Mouse (Mus musculus) testis, adult 2 months (tissue): ENCODE data around the gene Olfml1. TPM values are rescaled to one million over a fixed set of nuclear protein-coding genes. Genes with fewer than 3 reads are reported as not detected.

ENCODE experiments used
- H3K27ac ChIP-seq: fragments of 200-500 bp; 2 replicates; pipeline ENCODE4 v1.5.1; 2012; ENCODE audit warnings: low read depth, low read length; ENCODE audit not compliant: control insufficient read depth, insufficient read depth
- H3K27me3 ChIP-seq: fragments of 200-500 bp; 2 replicates; pipeline ENCODE4 v1.6.1; 2012; ENCODE audit warnings: mild to moderate bottlenecking, low read length, moderate library complexity; ENCODE audit not compliant: control insufficient read depth, insufficient read depth
- H3K36me3 ChIP-seq: fragments of 200-500 bp; 2 replicates; pipeline ENCODE4 v1.6.1; 2012; ENCODE audit warnings: mild to moderate bottlenecking, low read length; ENCODE audit not compliant: control insufficient read depth, insufficient read depth
- H3K4me1 ChIP-seq: fragments of 200-500 bp; 2 replicates; pipeline ENCODE4 v1.6.1; 2012; ENCODE audit warnings: low read length; ENCODE audit not compliant: control insufficient read depth, insufficient read depth
- H3K4me3 ChIP-seq: fragments of 200-500 bp; 2 replicates; pipeline ENCODE4 v1.5.1; 2012; ENCODE audit warnings: low read depth, mild to moderate bottlenecking, low read length, moderate library complexity, mixed read lengths; ENCODE audit not compliant: control insufficient read depth
- CTCF ChIP-seq: fragments of 200-500 bp; IDR thresholded peaks from 2 replicates; pipeline ENCODE4 v1.5.1; 2012; ENCODE audit warnings: low read depth, mild to moderate bottlenecking, inconsistent platforms, low read length, moderate library complexity; ENCODE audit not compliant: control insufficient read depth, insufficient read depth, insufficient replicate concordance
- POLR2A ChIP-seq: fragments of 200-500 bp; IDR thresholded peaks from 2 replicates; pipeline ENCODE4 v1.6.1; 2012; ENCODE audit warnings: low read depth, mild to moderate bottlenecking, inconsistent platforms, low read length, moderate library complexity; ENCODE audit not compliant: control insufficient read depth
- polyA plus RNA-seq: library from polyadenylated mRNA; depleted of rRNA; stranded (reverse); fragments of >200 nt; gene quantifications from 2 replicates; pipeline ENCODE4 v1.2.3, GENCODE M21; 2012

The Olfml1 gene
- polyA plus RNA-seq, 1 experiment: 0.70 TPM

DNA sequence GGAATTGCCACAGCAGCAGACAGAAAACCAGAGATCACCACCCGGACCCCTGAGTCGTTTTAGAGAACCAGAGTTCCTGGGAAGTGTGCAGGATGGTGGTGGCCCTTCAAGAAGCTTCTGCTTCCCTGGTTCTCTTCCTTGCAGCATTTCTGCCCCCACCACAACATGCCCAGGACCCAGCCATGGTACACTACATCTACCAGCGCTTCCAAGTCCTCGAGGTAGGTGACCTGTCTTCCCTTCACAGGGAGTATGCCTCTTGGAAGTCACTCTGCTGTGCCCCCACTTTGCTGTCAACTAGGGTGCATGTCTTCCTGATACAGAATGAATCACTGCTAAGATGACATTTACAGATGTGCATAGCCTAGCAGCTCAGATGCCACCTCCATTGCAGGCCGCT lies 428 bp downstream of the Olfml1 start:
- Histone ChIP-seq H3K36me3 (no peaks in the 10 kb centered on the region), H3K4me1 (no peaks in the 10 kb centered on the region), H3K4me3 (peak overlapping the region; percentile 6), H3K27me3 (no peaks in the 10 kb centered on the region), H3K27ac (no peak overlapping the region)
- TF ChIP-seq CTCF (no peak), POLR2A (no peak)

DNA sequence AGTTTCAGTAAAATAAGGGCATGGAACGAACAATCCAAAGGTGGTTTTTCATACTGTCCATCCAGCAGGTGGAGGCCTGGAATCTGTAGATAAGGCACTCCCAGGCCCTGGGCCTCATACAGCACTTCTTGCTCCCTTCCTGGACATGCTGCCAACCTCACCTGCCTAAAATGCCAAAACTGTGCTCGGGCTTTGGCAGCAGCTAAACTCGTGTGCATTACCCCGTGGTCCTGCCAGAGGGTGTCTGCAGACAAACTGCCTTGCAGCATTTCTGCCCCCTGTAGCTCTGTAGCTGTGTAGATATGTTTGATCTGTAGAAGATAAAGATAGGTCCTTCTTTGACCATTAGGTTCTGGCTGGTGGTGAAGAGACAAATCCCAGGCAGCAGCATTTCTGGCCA lies 1.7 kb downstream of the Olfml1 start:
- Histone ChIP-seq H3K36me3 (no peaks in the 10 kb centered on the region), H3K4me3 (no peak overlapping the region)
- TF ChIP-seq POLR2A (no peak), CTCF (no peak)

DNA sequence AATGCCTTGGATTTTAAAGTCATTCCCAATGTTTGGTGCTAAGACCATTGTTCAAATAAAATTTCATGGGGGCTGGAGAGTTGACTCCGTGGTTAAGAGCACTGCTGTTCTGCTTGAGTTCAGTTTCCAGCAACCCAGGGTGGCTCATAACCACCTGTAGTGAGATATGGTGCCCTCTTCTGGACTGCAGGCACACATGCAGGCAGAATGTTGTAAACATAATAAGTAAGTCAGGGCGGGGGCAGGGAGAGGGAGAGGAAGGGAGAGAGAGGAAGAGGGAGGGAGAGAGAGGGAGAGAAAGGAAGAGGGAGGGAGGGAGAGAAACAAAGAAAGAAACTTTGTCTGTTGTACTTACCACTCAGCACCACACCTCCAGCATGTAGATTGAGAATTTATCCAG lies 6.6 kb downstream of the Olfml1 start:
- TF ChIP-seq POLR2A: no peak
- no peak for TF ChIP-seq CTCF
- no peaks in the 10 kb centered on the region for H3K4me1 ChIP-seq
- H3K27ac ChIP-seq: no peak overlapping the region
- H3K4me3 ChIP-seq: no peak overlapping the region
- H3K36me3 ChIP-seq: no peaks in the 10 kb centered on the region
- H3K27me3 ChIP-seq: no peaks in the 10 kb centered on the region

More for the DNA sequence above, 1.7 kb downstream of the Olfml1 start:
- Histone ChIP-seq H3K27me3 (no peaks in the 10 kb centered on the region), H3K27ac (no peak overlapping the region), H3K4me1 (no peaks in the 10 kb centered on the region)

GRCm38 (mm10) chr7:107574276-107574675 lies 7.0 kb downstream of the Olfml1 start:
- Histone ChIP-seq H3K36me3 (no peaks in the 10 kb centered on the region), H3K4me1 (no peaks in the 10 kb centered on the region), H3K27me3 (no peaks in the 10 kb centered on the region), H3K4me3 (no peak overlapping the region), H3K27ac (no peak overlapping the region)
- TF ChIP-seq POLR2A (no peak), CTCF (no peak)

DNA sequence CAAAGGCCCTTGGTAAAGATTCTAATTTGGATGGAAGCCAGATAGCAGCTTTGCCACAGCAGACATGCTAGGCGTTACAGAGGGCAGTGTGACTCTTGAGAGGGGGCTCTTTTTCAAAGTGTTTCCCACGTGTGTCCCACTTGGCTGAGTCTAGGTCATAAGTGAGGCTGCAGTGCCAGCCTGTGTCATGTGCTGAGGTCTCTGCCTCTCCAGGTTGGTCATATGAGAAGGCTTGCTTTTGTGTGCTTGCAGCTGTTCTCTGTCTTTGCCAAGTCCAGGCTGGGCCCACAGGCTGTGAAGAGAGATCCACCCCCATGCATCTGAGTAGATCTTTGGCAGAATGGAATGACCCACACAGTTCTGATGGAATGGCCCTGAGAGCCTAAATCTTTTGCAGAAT lies 25.4 kb downstream of the Olfml1 start:
- no peak overlapping the region for H3K4me3 ChIP-seq
- H3K27ac ChIP-seq: no peak overlapping the region
- no peak for TF ChIP-seq CTCF
- TF ChIP-seq POLR2A: no peak
- H3K4me1 ChIP-seq: peaks cover 15% of the 10 kb centered on the region
- H3K36me3 ChIP-seq: no peaks in the 10 kb centered on the region
- H3K27me3 ChIP-seq: no peaks in the 10 kb centered on the region

GRCm38 (mm10) chr7:107593904-107594303 lies 26.7 kb downstream of the Olfml1 start:
- Histone ChIP-seq H3K36me3 (no peaks in the 10 kb centered on the region), H3K27me3 (no peaks in the 10 kb centered on the region), H3K4me3 (no peak overlapping the region), H3K4me1 (peaks cover 15% of the 10 kb centered on the region), H3K27ac (no peak overlapping the region)
- TF ChIP-seq POLR2A (no peak), CTCF (no peak)

- Histone ChIP-seq H3K27me3 (no peaks in the 10 kb centered on the region), H3K27ac (0 out of 2 replicates have a peak overlapping the region, but pooled peaks have one; percentile 32), H3K36me3 (no peaks in the 10 kb centered on the region), H3K4me3 (peak overlapping the region; percentile 84), H3K4me1 (peaks cover 15% of the 10 kb centered on the region)
- TF ChIP-seq CTCF (peak; percentile 9; the same call in 1 of the 2 replicates), POLR2A (no peak)
Observed at GRCm38 (mm10) chr7:107594325-107594856, 27.1 kb downstream of the Olfml1 start.

DNA sequence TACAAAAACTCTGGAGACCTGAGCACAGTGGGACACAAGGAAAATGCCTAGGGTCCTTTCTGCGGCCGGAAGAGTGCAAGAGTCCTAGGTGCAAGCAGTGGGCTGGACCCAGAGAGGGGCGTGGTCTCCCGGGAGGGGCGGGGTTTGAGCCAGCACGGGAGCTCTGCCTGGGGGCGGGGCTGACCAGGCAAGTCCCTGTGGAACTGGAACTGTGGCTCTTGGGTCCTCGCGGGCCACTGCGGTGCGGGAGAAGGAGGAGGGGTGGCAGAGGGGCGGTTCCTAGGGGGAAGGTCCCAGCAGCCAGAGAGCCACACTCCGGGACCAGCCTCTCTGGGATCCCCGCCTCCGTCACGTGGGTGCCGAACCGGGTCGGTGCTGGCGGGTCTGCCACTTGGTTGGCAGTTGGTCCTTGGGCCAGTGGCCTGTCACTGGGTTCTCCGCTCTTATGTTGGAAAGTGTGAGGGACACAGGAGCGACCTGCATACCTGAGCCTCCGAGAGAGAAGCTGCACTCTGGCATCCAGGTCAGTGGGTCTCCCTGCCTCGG lies 27.7 kb downstream of the Olfml1 start, which contains the start of gene Ppfibp2:
Ppfibp2 (plus strand) TSS at position 351 of the 546 bp plus-strand sequence.
- Histone ChIP-seq H3K4me1 (peaks cover 15% of the 10 kb centered on the region), H3K4me3 (peak within 1 kb of the TSS; percentile 84), H3K36me3 (no peaks in the 10 kb centered on the region), H3K27ac (peak within 1 kb of the TSS; percentile 46; the same call in 1 of the 2 replicates), H3K27me3 (no peaks in the 10 kb centered on the region)
- peak; percentile 49 for TF ChIP-seq POLR2A
- no peak for TF ChIP-seq CTCF
